In genomic region chr14:34316346-34316745, GRCm38 (mm10) we compare ENCODE assay signal across 20 mouse cellular contexts. TPM values are rescaled to one million over a fixed set of nuclear protein-coding genes. Genes with fewer than 3 reads are reported as not detected.
"Had no signal": no experiment of that assay in that cellular context is flagged by ENCODE, and none has a peak within 500 bp of the region (broad histone marks: within the 10 kb centered on the region; RNA-seq: fewer than 3 reads in every experiment).

No protein-coding gene starts in this region.

- H3K27me3 ChIP-seq: limb, embryonic 13.5 days; lung, embryonic 15.5 days; megakaryocyte, embryonic 14.5 days; neural tube, embryonic 13.5 days had no signal

- H3K4me3 ChIP-seq: layer of hippocampus, adult 2 months; limb, embryonic 13.5 days; lung, embryonic 15.5 days; megakaryocyte, embryonic 14.5 days; neural tube, embryonic 13.5 days had no signal

- H3K27ac ChIP-seq: kidney, postnatal 0 days; layer of hippocampus, adult 2 months; limb, embryonic 13.5 days; lung, embryonic 15.5 days; macrophage; neural tube, embryonic 13.5 days had no signal

- ATAC-seq: intestine, postnatal 0 days; midbrain, embryonic 16.5 days had no signal

- DNase-seq: kidney, adult 8-10 months; kidney, postnatal 36 days; left cerebral cortex, postnatal 4 days; lung, postnatal 14 days; retina, postnatal 1 day; right cerebral cortex, postnatal 4 days; spleen, adult 18-20 months; thymus, postnatal 4 days had no signal

- H3K9ac ChIP-seq: limb, embryonic 13.5 days; lung, embryonic 15.5 days; neural tube, embryonic 13.5 days had no signal

- H3K9me3 ChIP-seq: lung, embryonic 15.5 days; megakaryocyte, embryonic 14.5 days; neural tube, embryonic 13.5 days had no signal

- H3K4me2 ChIP-seq: limb, embryonic 13.5 days; lung, embryonic 15.5 days; midbrain, embryonic 11.5 days; neural tube, embryonic 13.5 days had no signal

RNA-seq across cellular contexts. Expression of gene Fam25c, which starts 38.9 kb away (rescaled TPM):
- total RNA-seq: layer of hippocampus, adult 2 months; layer of hippocampus, postnatal 14 days; left cerebral cortex, adult 18-20 months had no signal
- polyA plus RNA-seq: intestine, postnatal 0 days; lung, embryonic 15.5 days; macrophage; midbrain, embryonic 11.5 days; midbrain, embryonic 16.5 days; neural tube, embryonic 13.5 days had no signal

RNA-seq across cellular contexts. Expression of gene Sncg, which starts 58.2 kb away (rescaled TPM):
- polyA plus RNA-seq: macrophage had no signal

RNA-seq across cellular contexts. Expression of gene Mmrn2, which starts 58.9 kb away (rescaled TPM):
- polyA plus RNA-seq: macrophage had no signal
